ENCODE assay signal across 8 mouse cellular contexts in genomic region chr17:35873774-35874519, GRCm38 (mm10). TPM values are rescaled to one million over a fixed set of nuclear protein-coding genes. Genes with fewer than 3 reads are reported as not detected.
DNase-seq lines count a peak whose midpoint lies in the region; ATAC-seq lines count a peak whose summit lies in the region.

No protein-coding gene starts in this region.

- WGBS in embryonic facial prominence, embryonic 14.5 days = 29% methylated on average over 21 of the region's 21 CpGs
- WGBS in kidney, embryonic 15.5 days = 31% methylated on average over 21 of the region's 21 CpGs
- 20% methylated on average over 21 of the region's 21 CpGs for WGBS in liver, embryonic 11.5 days

- 0 out of 2 replicates have a peak overlapping the region, but pooled peaks have one; percentile 2 for H3K27ac ChIP-seq in embryonic facial prominence, embryonic 14.5 days (replicated peaks; ENCODE audit: low read depth, low read length)
- no peak overlapping the region for H3K27ac ChIP-seq in kidney, embryonic 15.5 days
- peak overlapping the region; percentile 28; the same call in 1 of the 2 replicates for H3K27ac ChIP-seq in liver, embryonic 11.5 days (ENCODE audit: low read depth, low read length)

- H3K9me3 ChIP-seq in embryonic facial prominence, embryonic 14.5 days (ENCODE audit: control insufficient read depth, low read length) = peaks cover 6% of the 10 kb centered on the region; the same call in 1 of the 2 replicates
- H3K9me3 ChIP-seq in kidney, embryonic 15.5 days (replicated peaks) = no peaks in the 10 kb centered on the region
- peaks cover 4% of the 10 kb centered on the region; the same call in 1 of the 2 replicates for H3K9me3 ChIP-seq in liver, embryonic 11.5 days (ENCODE audit: control insufficient read depth, low read length)

- peak overlapping the region; percentile 46; the same call in 1 of the 2 replicates for H3K9ac ChIP-seq in embryonic facial prominence, embryonic 14.5 days (ENCODE audit: low read depth, low read length)
- H3K9ac ChIP-seq in kidney, embryonic 15.5 days = 0 out of 2 replicates have a peak overlapping the region, but pooled peaks have one; percentile 7
- H3K9ac ChIP-seq in liver, embryonic 11.5 days (ENCODE audit: low read depth, low read length) = peak overlapping the region; percentile 40; the same call in 1 of the 2 replicates

- no peak overlapping the region for H3K4me3 ChIP-seq in embryonic facial prominence, embryonic 14.5 days (ENCODE audit: low read depth, low read length)
- no peak overlapping the region for H3K4me3 ChIP-seq in kidney, embryonic 15.5 days (replicated peaks)
- H3K4me3 ChIP-seq in liver, embryonic 11.5 days (ENCODE audit: low read depth, low read length) = no peak overlapping the region

- peak; percentile 58 for ATAC-seq in embryonic facial prominence, embryonic 14.5 days (ENCODE audit: low read depth)
- ATAC-seq in kidney, embryonic 15.5 days (replicated peaks; ENCODE audit: low FRiP score) = no peak
- peak; percentile 60 for ATAC-seq in liver, embryonic 11.5 days (replicated peaks; ENCODE audit: low FRiP score)

- DNase-seq in 3T3-L1 (ENCODE audit: low read depth, low spot score) = peak; percentile 83
- DNase-seq in adrenal gland, postnatal 4 days (ENCODE audit: low spot score in 2 of 2) = peak; percentile 83 to 86
- peak; percentile 83 for DNase-seq in embryonic facial prominence, embryonic 14.5 days (ENCODE audit: low spot score)
- peak; percentile 76 to 86 for DNase-seq in heart, adult 9 months (ENCODE audit: low spot score in 2 of 2)
- peak; percentile 85 for DNase-seq in liver, embryonic 11.5 days (ENCODE audit: low spot score)
- peak; percentile 70 to 83 for DNase-seq in natural killer cell, adult 2 months (ENCODE audit: low spot score in 2 of 2)
- peak; percentile 87 for DNase-seq in splenic B cell, adult 2 months (ENCODE audit: low read depth, low spot score)

- H3K4me2 ChIP-seq in embryonic facial prominence, embryonic 14.5 days (ENCODE audit: low read depth, low read length) = peak overlapping the region; percentile 6; the same call in 1 of the 2 replicates
- peak overlapping the region; percentile 39 for H3K4me2 ChIP-seq in kidney, embryonic 15.5 days
- H3K4me2 ChIP-seq in liver, embryonic 11.5 days = peak overlapping the region; percentile 38

- no peaks in the 10 kb centered on the region for H3K27me3 ChIP-seq in embryonic facial prominence, embryonic 14.5 days (replicated peaks; ENCODE audit: control insufficient read depth, insufficient read depth, low read length)
- H3K27me3 ChIP-seq in kidney, embryonic 15.5 days = no peaks in the 10 kb centered on the region
- no peaks in the 10 kb centered on the region for H3K27me3 ChIP-seq in liver, embryonic 11.5 days (replicated peaks; ENCODE audit: control insufficient read depth, insufficient read depth, low read length)
- H3K27me3 ChIP-seq in splenic B cell, adult 2 months (ENCODE audit: control insufficient read depth, insufficient read depth, low read length, poor library complexity, severe bottlenecking) = no peaks in the 10 kb centered on the region

- H3K4me1 ChIP-seq in embryonic facial prominence, embryonic 14.5 days (ENCODE audit: control insufficient read depth, insufficient read depth, low read length) = peaks cover 15% of the 10 kb centered on the region; the same call in 1 of the 2 replicates
- peaks cover 33% of the 10 kb centered on the region for H3K4me1 ChIP-seq in kidney, embryonic 15.5 days
- peaks cover 37% of the 10 kb centered on the region for H3K4me1 ChIP-seq in liver, embryonic 11.5 days (replicated peaks; ENCODE audit: control insufficient read depth, insufficient read depth, low read length)

- peaks cover 48% of the 10 kb centered on the region for H3K36me3 ChIP-seq in embryonic facial prominence, embryonic 14.5 days (ENCODE audit: control insufficient read depth, insufficient read depth, low read length)
- peaks cover 37% of the 10 kb centered on the region for H3K36me3 ChIP-seq in kidney, embryonic 15.5 days
- H3K36me3 ChIP-seq in liver, embryonic 11.5 days (ENCODE audit: control insufficient read depth, insufficient read depth, low read length) = peaks cover 4% of the 10 kb centered on the region; the same call in 1 of the 2 replicates
- H3K36me3 ChIP-seq in splenic B cell, adult 2 months (ENCODE audit: control insufficient read depth, insufficient read depth, low read length, poor library complexity, severe bottlenecking) = peaks cover 19% of the 10 kb centered on the region

RNA-seq across cellular contexts. Expression of gene Dhx16, which starts 5.7 kb away (rescaled TPM):
- total RNA-seq in adrenal gland, postnatal 4 days (2021) = 10 to 100 TPM; 44.4 to 52.3 TPM
- polyA plus RNA-seq in embryonic facial prominence, embryonic 14.5 days (2014; fragmentation: Nextera tagmentation; extraction: Ambion mirVana) = 40.2 and 43.4 TPM in 2 replicates
- 40.9 and 42.4 TPM in 2 replicates for polyA plus RNA-seq in kidney, embryonic 15.5 days (2015; fragmentation: Nextera tagmentation; extraction: Ambion mirVana)
- polyA plus RNA-seq in liver, embryonic 11.5 days (2014; fragmentation: Nextera tagmentation; extraction: Ambion mirVana) = 69.1 and 70.4 TPM in 2 replicates

RNA-seq across cellular contexts. Expression of gene Ppp1r18, which starts 8.6 kb away (rescaled TPM):
- 10 to 100 TPM; 40.7 to 46.6 TPM for total RNA-seq in adrenal gland, postnatal 4 days (2021)
- 25.6 and 27.8 TPM in 2 replicates for polyA plus RNA-seq in embryonic facial prominence, embryonic 14.5 days (2014; fragmentation: Nextera tagmentation; extraction: Ambion mirVana)
- polyA plus RNA-seq in kidney, embryonic 15.5 days (2015; fragmentation: Nextera tagmentation; extraction: Ambion mirVana) = 20.8 and 23.2 TPM in 2 replicates
- polyA plus RNA-seq in liver, embryonic 11.5 days (2014; fragmentation: Nextera tagmentation; extraction: Ambion mirVana) = 22.0 and 23.1 TPM in 2 replicates

RNA-seq across cellular contexts. Expression of gene Nrm, which starts 12.8 kb away (rescaled TPM):
- 10 to 100 TPM; 25.8 to 27.1 TPM for total RNA-seq in adrenal gland, postnatal 4 days (2021)
- polyA plus RNA-seq in embryonic facial prominence, embryonic 14.5 days (2014; fragmentation: Nextera tagmentation; extraction: Ambion mirVana) = 47.7 and 55.4 TPM in 2 replicates
- polyA plus RNA-seq in kidney, embryonic 15.5 days (2015; fragmentation: Nextera tagmentation; extraction: Ambion mirVana) = 58.0 and 65.7 TPM in 2 replicates
- 40.9 and 45.4 TPM in 2 replicates for polyA plus RNA-seq in liver, embryonic 11.5 days (2014; fragmentation: Nextera tagmentation; extraction: Ambion mirVana)

RNA-seq across cellular contexts. Expression of gene 2310061I04Rik, which starts 23.3 kb away (rescaled TPM):
- 10 to 100 TPM; 34.4 to 34.5 TPM for total RNA-seq in adrenal gland, postnatal 4 days (2021)
- 20.5 and 21.5 TPM in 2 replicates for polyA plus RNA-seq in embryonic facial prominence, embryonic 14.5 days (2014; fragmentation: Nextera tagmentation; extraction: Ambion mirVana)
- polyA plus RNA-seq in kidney, embryonic 15.5 days (2015; fragmentation: Nextera tagmentation; extraction: Ambion mirVana) = 31.2 and 34.7 TPM in 2 replicates
- polyA plus RNA-seq in liver, embryonic 11.5 days (2014; fragmentation: Nextera tagmentation; extraction: Ambion mirVana) = 33.7 and 34.0 TPM in 2 replicates

RNA-seq across cellular contexts. Expression of gene Mdc1, which starts 32.6 kb away (rescaled TPM):
- 10 to 100 TPM; 28.2 to 35.6 TPM for total RNA-seq in adrenal gland, postnatal 4 days (2021)
- polyA plus RNA-seq in embryonic facial prominence, embryonic 14.5 days (2014; fragmentation: Nextera tagmentation; extraction: Ambion mirVana) = 10.2 and 14.8 TPM in 2 replicates
- 16.5 TPM in 2 replicates for polyA plus RNA-seq in kidney, embryonic 15.5 days (2015; fragmentation: Nextera tagmentation; extraction: Ambion mirVana)
- polyA plus RNA-seq in liver, embryonic 11.5 days (2014; fragmentation: Nextera tagmentation; extraction: Ambion mirVana) = 19.6 and 23.3 TPM in 2 replicates
